Mouse (Mus musculus) stomach, postnatal 0 days (tissue): ENCODE data around the gene Amigo1.

Experiments used
- CTCF ChIP-seq: IDR thresholded peaks from 2 replicates; pipeline ENCODE4 v1.5.1; 2016; ENCODE audit warnings: antibody characterized with exemption, low read depth, mild to moderate bottlenecking, moderate library complexity
- EP300 ChIP-seq: optimal IDR thresholded peaks from 2 replicates; pipeline ENCODE3; 2016; ENCODE audit warnings: antibody characterized with exemption

DNA sequence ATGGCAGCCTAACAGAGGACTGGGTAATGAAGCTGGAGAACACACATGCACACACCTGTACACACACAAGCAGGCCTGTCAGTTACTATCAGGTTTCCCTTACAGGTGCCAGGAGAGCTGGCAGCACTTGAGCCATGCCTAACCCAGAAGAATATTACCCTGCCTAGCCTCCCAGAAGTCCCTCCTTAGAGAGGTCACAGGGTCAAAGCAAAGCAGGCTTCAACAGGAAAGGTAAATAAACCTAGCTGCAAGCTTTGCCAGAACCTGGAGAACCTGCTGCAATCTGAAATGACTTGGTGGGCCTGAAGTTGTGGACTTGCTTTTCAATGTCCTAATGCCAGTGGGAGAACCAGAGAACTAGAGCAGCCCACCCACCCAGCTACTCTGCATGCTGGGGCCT is 16.4 kb downstream of the Amigo1 start:
- TF ChIP-seq CTCF (no peak), EP300 (no peak)
